Mouse (Mus musculus) forebrain, embryonic 10.5 days (tissue): ENCODE results near the gene Acsl1. TPM values are rescaled to one million over a fixed set of nuclear protein-coding genes. Genes with fewer than 3 reads are reported as not detected.

Source experiments
- DNase-seq: peaks from one replicate; pipeline ENCODE4 v3.0.0-alpha.2; 2017; ENCODE audit warnings: low spot score; ENCODE audit errors: extremely low spot score
- H3K27ac ChIP-seq: fragments of 300-500 bp; sonication (generic); 2 replicates; pipeline ENCODE4 v1.5.1; 2016; ENCODE audit warnings: mild to moderate bottlenecking
- H3K27me3 ChIP-seq: fragments of 300-500 bp; sonication (generic); 2 replicates; pipeline ENCODE4 v1.6.1; 2016; ENCODE audit warnings: mild to moderate bottlenecking; ENCODE audit not compliant: poor library complexity, severe bottlenecking
- H3K36me3 ChIP-seq: fragments of 300-500 bp; sonication (generic); replicated peaks from 2 replicates; pipeline ENCODE4 v1.6.1; 2016; ENCODE audit warnings: mild to moderate bottlenecking, moderate library complexity
- H3K4me1 ChIP-seq: fragments of 300-500 bp; sonication (generic); 2 replicates; pipeline ENCODE4 v1.6.1; 2016
- H3K4me3 ChIP-seq: fragments of 300-500 bp; sonication (generic); 2 replicates; pipeline ENCODE4 v1.5.1; 2016; ENCODE audit warnings: mild to moderate bottlenecking, moderate library complexity
- H3K9me3 ChIP-seq: fragments of 300-500 bp; sonication (generic); 2 replicates; pipeline ENCODE4 v1.6.1; 2016; ENCODE audit warnings: mild to moderate bottlenecking, moderate library complexity
- WGBS: fragments of 180-500 bp; shearing (Covaris S2); methylation state at CpG from one replicate; pipeline ENCODE4 v1.1.7; 2016; 5-methylcytosine and 5-hydroxymethylcytosine counted together
- polyA plus RNA-seq: library from polyadenylated mRNA; unstranded; fragments of >200 nt; fragmentation: Nextera tagmentation; extraction: Ambion mirVana; gene quantifications from 2 replicates; pipeline ENCODE4 v1.2.1, GENCODE M21; 2016

Gene Acsl1
- polyA plus RNA-seq, 1 experiment from 2014 or later: 6.5 TPM

DNA sequence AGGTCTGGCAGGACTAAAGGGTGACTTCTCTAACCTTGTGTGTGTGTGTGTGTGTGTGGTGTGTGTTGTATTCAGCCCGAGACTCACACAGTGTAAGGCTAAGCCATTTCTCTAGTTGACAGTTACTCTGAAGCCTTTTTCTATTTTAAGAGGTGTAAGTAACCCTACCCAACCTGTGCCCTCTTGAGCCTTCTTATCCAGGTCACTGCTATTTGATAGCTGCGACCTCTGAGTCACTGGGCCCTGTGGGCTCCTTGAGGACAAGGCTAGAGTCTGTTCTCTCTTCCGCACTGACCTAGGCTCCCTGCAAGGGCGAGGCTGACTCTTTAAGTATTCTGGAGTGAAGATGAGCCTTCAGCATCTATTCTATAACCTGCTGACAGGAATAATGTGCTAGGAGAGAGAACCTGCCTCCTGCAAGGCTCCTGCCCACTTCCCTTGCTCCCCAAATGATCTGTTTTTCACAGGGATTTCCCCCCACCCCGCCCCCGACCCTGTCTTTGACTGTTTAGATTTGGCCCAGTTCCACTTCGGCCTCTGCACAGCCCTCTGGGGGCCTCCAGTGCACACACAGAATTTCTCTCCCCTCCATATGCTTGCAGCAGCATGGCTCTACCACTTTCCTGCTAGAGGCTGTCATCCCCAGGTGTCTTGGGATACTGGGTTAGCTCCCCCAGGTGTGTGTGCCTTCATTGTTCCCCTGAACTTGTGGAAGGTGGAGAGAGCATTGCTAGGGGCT lies 9.1 kb downstream of the Acsl1 start:
- DNase-seq: no peak
- WGBS: 68% methylated on average over 7 of the region's 7 CpGs
- Histone ChIP-seq H3K4me1 (peaks cover 18% of the 10 kb centered on the region), H3K27ac (no peak overlapping the region), H3K9me3 (no peaks in the 10 kb centered on the region), H3K4me3 (no peak overlapping the region), H3K36me3 (no peaks in the 10 kb centered on the region), H3K27me3 (no peaks in the 10 kb centered on the region)

DNA sequence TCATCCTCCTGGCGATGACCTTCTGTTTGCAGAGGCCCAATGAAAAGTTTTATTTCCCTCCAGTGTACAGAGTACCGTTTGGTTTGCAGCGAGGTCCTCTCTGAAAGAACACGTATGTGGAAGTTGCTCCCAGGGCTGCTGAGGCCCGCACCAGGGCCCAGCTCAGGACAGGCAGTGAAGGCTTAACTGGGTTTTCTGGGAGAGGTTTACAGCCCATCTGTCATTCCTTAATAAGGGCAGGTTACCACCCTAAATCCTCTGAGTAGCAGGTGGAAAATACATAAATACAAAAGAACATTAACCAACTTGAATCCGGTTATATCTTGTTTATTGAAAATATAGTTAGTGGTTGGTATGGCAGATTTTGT lies 9.7 kb downstream of the Acsl1 start:
- WGBS: 85% methylated on average over 6 of the region's 6 CpGs
- no peak for DNase-seq
- Histone ChIP-seq H3K4me3 (no peak overlapping the region), H3K9me3 (no peaks in the 10 kb centered on the region), H3K27me3 (no peaks in the 10 kb centered on the region), H3K36me3 (no peaks in the 10 kb centered on the region), H3K27ac (no peak overlapping the region), H3K4me1 (peaks cover 18% of the 10 kb centered on the region)

DNA sequence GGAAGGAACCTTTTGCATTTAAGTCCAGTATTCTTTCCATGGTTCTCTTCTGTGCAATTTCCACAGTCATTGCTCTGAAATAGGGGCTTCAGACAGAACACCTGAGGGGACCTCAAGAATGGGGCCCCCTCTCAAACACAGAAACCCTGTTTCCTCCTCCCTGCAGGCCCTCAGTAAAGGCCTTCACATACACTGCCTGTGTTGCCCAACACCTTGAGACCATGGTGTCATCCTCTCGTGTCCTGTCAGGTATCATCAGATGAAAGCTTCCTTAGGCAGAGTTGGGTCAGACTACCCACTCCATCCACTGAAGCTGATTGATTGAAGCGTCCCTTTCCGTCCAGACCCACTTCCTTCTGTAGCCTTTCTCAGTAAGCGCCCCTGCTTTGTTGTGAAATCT lies 11.9 kb downstream of the Acsl1 start:
- no peaks in the 10 kb centered on the region for H3K9me3 ChIP-seq
- WGBS: 85% methylated on average over 4 of the region's 4 CpGs
- DNase-seq: no peak
- H3K36me3 ChIP-seq: no peaks in the 10 kb centered on the region
- no peak overlapping the region for H3K4me3 ChIP-seq
- H3K4me1 ChIP-seq: peaks cover 22% of the 10 kb centered on the region
- H3K27ac ChIP-seq: no peak overlapping the region
- no peaks in the 10 kb centered on the region for H3K27me3 ChIP-seq

DNA sequence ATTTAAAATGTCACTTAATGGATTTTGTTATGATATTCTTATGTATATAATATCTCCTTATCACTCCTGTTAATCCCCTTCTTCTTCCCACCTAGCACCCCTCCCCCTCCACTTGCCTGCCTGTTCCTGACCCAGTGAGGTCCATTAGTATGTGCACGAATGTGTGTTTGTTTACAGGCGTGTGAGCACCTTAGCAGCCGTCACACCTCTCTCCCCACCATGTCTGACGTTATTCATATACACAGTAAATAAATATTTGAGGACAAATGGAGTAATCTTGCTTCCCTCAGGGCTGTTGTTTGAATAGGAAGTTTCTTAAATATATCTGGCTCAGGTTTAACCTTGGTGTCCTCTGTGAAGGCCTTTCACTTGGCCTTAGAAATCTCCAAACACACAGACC lies 12.4 kb downstream of the Acsl1 start:
- H3K4me3 ChIP-seq: no peak overlapping the region
- no peaks in the 10 kb centered on the region for H3K36me3 ChIP-seq
- DNase-seq: no peak
- 89% methylated on average over 4 of the region's 4 CpGs for WGBS
- H3K9me3 ChIP-seq: no peaks in the 10 kb centered on the region
- no peaks in the 10 kb centered on the region for H3K27me3 ChIP-seq
- H3K27ac ChIP-seq: no peak overlapping the region
- H3K4me1 ChIP-seq: peaks cover 27% of the 10 kb centered on the region

DNA sequence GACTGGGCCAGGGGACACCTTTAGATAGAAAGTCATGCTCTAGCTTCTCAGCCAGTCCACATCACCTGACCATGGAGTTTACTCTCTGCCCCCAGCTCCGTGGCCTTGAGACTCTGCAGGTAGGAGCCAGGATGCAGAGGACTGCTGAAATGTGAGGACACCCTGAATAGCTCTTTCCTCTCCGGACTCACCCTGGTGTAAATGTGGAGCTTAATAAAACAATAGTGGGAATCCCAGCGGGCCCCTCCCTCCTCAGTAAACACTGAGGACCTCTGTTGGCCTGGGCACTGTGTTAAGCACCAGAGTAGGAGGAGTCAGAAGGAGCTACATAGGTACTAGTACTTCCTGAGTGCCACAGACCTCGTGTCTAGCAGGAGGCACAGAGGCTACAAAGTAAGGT lies 13.2 kb downstream of the Acsl1 start:
- H3K9me3 ChIP-seq: no peaks in the 10 kb centered on the region
- WGBS: 45% methylated on average over 4 of the region's 4 CpGs
- H3K4me3 ChIP-seq: no peak overlapping the region
- no peaks in the 10 kb centered on the region for H3K27me3 ChIP-seq
- no peak overlapping the region for H3K27ac ChIP-seq
- H3K36me3 ChIP-seq: no peaks in the 10 kb centered on the region
- DNase-seq: no peak
- H3K4me1 ChIP-seq: peaks cover 35% of the 10 kb centered on the region

DNA sequence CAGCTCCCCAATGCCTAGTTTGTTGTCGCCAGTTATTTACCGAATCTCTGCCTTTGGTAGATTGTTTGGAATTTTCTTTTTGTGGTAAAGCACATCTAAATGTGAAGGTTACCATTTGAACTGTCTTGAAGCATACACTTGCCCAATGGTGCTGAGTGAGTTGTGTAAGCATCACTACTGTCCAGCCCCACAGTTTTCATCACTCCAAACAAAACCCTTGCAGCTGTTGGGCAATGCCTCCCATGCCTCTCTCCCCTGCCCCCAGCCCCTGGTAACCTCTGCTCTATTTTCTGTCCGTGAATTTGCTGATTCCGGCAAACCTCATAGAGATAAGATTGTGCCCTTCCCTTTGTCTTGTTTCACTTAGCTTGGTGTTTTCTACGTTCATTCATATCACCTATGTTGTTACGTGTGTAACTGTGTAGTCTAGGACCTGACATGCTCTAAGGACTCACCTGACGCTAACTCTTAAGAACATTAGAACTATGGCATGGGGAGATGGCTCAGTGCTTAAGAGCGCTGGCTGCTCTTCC lies 14.2 kb downstream of the Acsl1 start:
- Histone ChIP-seq H3K36me3 (no peaks in the 10 kb centered on the region), H3K9me3 (no peaks in the 10 kb centered on the region), H3K4me3 (no peak overlapping the region), H3K4me1 (peaks cover 32% of the 10 kb centered on the region), H3K27me3 (no peaks in the 10 kb centered on the region), H3K27ac (no peak overlapping the region)
- WGBS: 90% methylated on average over 8 of the region's 8 CpGs
- no peak for DNase-seq

DNA sequence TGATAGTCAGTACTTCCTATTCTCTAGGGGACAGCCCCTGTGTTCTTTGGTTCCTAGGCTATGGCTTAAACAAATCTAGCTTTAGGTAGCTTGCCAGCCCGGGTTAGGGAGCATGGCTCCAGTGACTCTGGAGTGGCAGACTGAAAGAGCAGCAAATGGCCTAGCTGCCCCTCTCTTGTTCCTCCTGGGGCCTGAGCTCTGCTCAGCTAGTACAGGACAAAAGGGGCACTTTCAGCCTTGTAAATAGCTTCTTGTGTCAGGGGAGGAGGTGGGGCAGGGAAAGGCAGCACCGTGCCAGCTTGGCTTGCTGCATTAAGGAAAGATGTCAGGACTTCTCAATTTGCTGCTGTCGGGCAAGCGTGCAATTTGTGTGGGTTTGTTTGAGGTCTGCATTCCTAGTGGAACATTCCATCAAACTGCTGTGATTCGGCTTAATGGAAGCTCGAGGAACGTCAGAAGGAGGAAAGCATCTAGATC lies 17.3 kb downstream of the Acsl1 start:
- Histone ChIP-seq H3K27ac (peak overlapping the region; percentile 45), H3K36me3 (no peaks in the 10 kb centered on the region), H3K9me3 (no peaks in the 10 kb centered on the region), H3K4me1 (peaks cover 26% of the 10 kb centered on the region), H3K4me3 (no peak overlapping the region), H3K27me3 (no peaks in the 10 kb centered on the region)
- no peak for DNase-seq
- 47% methylated on average over 7 of the region's 7 CpGs for WGBS

DNA sequence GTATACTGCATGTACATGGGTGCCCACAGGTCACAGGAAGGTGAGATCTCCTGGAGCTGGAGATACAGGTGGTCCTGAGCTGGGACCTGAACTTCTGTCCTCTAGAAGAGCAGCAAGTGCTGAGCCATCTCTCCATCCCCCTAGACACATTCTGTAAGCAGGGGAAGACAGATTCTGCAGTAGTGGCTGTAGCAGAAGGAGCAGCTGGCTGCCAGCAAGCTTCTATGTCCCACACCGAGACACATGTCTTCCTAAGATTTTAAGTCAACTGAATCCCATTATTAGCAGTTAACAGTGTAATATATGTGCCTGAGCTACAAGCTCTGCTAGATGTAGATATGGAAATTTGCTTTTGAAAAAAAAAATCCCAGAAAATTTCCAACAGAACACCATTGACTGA lies 18.4 kb downstream of the Acsl1 start:
- no peak overlapping the region for H3K27ac ChIP-seq
- WGBS: 87% methylated on average over 1 of the region's 1 CpGs
- no peaks in the 10 kb centered on the region for H3K36me3 ChIP-seq
- peaks cover 23% of the 10 kb centered on the region for H3K4me1 ChIP-seq
- DNase-seq: no peak
- no peak overlapping the region for H3K4me3 ChIP-seq
- H3K27me3 ChIP-seq: no peaks in the 10 kb centered on the region
- H3K9me3 ChIP-seq: no peaks in the 10 kb centered on the region

DNA sequence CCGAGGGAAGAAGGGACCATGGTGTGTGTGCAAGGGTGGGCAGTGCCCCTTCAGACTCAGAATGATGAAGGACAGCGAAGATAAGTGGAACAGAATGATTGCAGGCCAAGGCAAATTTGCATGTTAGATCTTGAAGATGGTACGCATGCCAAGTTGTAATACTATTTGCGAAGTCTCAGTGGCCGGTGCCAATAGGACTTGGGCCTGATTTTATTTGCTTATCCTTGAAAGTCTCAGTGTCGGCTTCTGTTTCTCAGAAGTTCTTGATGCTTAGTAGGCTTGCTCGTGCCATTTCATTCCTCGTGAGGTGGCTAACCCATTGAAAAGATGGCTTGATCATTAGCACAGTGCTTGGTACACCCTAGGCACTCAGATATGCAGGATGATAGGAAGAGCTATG lies 19.4 kb downstream of the Acsl1 start:
- WGBS: 95% methylated on average over 8 of the region's 8 CpGs
- DNase-seq: no peak
- peaks cover 18% of the 10 kb centered on the region for H3K4me1 ChIP-seq
- H3K4me3 ChIP-seq: no peak overlapping the region
- no peaks in the 10 kb centered on the region for H3K9me3 ChIP-seq
- no peak overlapping the region for H3K27ac ChIP-seq
- H3K27me3 ChIP-seq: no peaks in the 10 kb centered on the region
- no peaks in the 10 kb centered on the region for H3K36me3 ChIP-seq

DNA sequence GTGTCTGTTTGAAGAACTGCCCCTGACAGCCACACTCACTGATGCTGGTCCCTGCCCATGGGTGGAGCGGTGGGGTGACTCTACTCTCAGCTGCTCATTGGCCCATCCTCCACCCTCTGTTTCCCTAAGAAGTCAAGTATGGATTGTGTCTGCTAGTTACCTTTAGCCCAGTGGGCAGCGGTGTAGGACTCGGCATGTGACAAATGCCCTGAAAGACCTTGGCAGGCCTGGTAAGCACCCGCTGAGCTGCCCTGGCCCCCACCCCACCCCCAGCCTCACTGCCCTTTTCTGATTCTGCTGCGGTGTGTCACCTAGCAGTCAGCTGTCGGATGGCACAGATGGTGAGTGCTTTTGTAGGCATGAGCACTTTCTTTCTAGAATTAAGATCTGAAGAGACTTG lies 20.0 kb downstream of the Acsl1 start:
- Histone ChIP-seq H3K27ac (no peak overlapping the region), H3K9me3 (no peaks in the 10 kb centered on the region), H3K27me3 (no peaks in the 10 kb centered on the region), H3K4me1 (peaks cover 18% of the 10 kb centered on the region), H3K36me3 (no peaks in the 10 kb centered on the region), H3K4me3 (no peak overlapping the region)
- DNase-seq: no peak
- 87% methylated on average over 6 of the region's 6 CpGs for WGBS

DNA sequence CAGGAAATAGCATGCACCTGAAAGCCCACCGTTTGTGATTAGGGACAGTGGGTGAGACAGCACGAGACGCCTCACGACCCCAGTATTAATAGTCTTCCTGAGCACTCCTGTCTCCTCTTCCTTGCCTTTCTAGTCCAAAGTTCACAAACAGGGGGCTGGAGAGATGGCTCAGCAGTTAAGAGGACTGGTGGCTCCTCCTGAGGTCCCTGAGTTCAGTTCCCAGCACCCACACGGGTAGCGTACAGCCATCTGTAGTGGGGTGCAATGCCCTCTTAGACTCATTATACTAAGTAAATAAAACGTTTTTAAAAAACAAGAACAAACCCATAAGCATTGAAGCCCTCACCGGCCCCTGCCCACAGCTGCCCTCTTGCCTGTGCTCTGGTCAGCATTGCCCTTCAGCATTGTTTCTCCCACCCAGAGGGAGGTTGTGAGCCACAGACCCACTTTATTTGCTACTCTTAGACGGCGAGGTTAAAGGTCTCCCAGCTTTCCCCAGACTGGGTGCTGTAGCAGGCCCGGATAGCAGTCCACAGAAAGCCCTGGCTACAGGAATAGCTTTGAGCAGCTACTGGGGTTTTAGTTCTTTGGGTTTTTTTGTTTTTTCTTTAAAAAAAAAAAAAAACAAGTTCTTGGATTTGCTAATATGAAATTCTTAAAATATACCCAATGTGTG lies 22.8 kb downstream of the Acsl1 start:
- 91% methylated on average over 11 of the region's 11 CpGs for WGBS
- no peak for DNase-seq

DNA sequence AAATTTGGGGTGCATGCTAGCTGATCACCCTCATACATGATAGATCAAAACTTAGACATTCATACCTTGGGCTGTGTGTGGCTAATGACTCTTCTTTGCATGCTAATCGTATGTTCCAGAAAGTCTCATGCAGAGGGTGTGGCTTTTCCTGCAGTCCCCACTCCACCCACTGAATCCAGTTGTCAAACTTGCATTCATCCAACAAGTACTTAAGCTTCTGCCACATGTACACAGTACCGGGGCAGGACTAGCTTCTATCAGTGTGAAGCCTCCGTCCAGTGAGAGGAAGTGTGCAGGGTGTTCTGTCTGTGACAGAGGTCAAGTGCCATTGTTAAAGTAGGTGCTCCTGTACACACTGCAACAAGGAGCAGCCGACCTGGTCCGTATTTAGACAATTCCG lies 26.0 kb downstream of the Acsl1 start:
- 92% methylated on average over 6 of the region's 6 CpGs for WGBS
- Histone ChIP-seq H3K4me3 (no peak overlapping the region), H3K9me3 (no peaks in the 10 kb centered on the region), H3K36me3 (no peaks in the 10 kb centered on the region), H3K4me1 (peaks cover 9% of the 10 kb centered on the region), H3K27ac (no peak overlapping the region), H3K27me3 (no peaks in the 10 kb centered on the region)
- no peak for DNase-seq

More for the DNA sequence above, 22.8 kb downstream of the Acsl1 start:
- Histone ChIP-seq H3K27ac (no peak overlapping the region), H3K9me3 (no peaks in the 10 kb centered on the region), H3K4me3 (no peak overlapping the region), H3K36me3 (no peaks in the 10 kb centered on the region), H3K27me3 (no peaks in the 10 kb centered on the region), H3K4me1 (peaks cover 5% of the 10 kb centered on the region)

DNA sequence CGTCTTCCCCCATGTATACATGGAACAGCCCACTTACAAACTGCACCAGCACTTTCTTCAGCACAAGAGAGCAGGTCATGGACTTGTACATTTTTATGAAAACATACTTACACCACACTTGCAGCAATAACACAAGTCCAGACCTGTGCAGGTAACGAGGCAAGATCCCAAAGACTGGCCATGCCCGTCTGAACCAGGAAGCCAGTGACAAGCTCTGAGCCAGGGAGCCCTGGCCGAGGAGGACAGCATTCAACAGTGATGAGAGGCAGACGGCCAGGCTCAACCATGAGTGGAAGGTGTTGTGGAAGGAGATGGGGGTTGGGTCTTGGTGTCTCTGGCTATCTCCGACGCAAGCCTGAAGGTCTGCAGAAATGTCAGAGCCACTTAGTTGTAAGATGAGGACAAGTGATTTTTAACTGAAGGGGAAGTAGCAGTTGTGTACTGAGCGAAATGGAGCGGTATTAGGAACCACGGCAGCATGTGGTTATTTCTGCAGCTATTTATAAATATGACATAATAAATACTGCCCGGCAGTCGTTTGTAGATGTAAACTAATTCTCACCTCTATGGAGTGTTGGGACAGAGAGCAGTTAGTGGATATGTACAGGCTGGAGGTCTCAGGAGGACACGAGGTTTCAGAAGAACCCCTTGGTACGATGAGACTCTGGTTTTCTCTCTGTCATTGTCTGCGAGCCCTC lies 26.6 kb downstream of the Acsl1 start:
- WGBS: 88% methylated on average over 15 of the region's 15 CpGs

More for the DNA sequence above, 26.6 kb downstream of the Acsl1 start:
- H3K4me1 ChIP-seq: peaks cover 12% of the 10 kb centered on the region
- no peak for DNase-seq
- no peaks in the 10 kb centered on the region for H3K9me3 ChIP-seq
- no peaks in the 10 kb centered on the region for H3K27me3 ChIP-seq
- H3K36me3 ChIP-seq: no peaks in the 10 kb centered on the region
- H3K27ac ChIP-seq: no peak overlapping the region
- no peak overlapping the region for H3K4me3 ChIP-seq
